Mouse (Mus musculus): Measurements from ENCODE around the gene Rgl1. TPM values are rescaled to one million over a fixed set of nuclear protein-coding genes. Genes with fewer than 3 reads are reported as not detected.

Gene Rgl1
- polyA plus RNA-seq (2012; rRNA removed; ENCODE audit: low replicate concordance), result 26.0 and 52.4 TPM in 2 replicates

DNA sequence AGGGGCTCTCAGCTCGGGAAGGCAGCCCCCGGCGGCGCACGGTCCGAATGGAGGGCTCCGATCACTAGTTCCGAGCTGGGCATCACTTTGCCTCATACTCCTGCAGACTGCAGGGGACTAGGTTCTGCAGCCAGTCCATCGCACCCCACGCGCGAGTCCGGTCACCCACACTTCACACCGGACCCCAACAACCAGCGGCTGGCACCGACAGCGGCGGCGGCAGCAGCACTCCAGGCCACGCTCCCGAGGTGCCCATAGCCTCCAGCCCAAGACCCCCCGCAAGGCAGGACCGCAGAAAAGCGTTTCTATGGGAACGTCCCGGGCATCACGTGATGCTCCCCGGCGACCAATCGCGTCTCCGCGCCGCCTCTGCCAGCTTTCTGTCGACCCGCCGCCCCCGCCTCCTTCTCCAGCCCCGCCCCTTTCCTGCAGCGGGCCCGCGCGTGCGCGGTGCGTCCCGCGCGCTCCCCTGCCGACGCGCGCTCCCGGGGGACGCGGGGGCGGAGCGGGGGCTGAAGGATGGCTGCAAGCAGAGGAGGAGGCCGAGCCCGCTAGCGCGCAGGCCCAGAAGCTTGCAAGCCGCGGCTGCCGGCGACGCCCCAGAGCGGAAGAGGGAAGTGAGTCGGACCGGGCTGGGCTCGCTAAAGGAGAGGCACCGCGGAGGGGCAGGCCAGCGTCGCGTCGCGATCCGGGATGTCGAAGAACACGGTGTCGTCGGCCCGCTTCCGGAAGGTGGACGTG lies at the start of gene Rgl1, which contains the start of gene Arpc5:
Rgl1 (minus strand) TSS at position 320 of the 741 bp plus-strand sequence.
Arpc5 (plus strand) TSS at position 511 of the 741 bp plus-strand sequence.

DNA sequence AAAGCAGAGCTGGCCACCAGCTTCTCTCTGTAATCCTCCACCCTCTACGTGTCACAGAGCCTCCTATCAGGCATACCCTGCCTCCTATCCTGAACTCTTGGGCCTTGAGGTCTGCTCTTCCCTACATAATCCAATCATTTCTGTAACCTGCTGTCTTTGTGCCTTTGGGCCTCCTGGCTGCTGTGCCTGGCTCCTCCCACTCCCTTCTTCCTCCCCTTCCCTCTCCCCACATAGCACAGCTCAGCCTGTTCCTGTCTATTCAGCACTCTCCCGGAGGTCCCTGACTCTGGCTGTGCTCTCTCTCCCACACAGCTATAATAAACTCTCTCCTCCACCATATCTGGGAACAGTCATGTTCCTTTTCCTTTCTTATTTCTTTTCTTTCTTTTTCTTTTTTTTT lies 33.7 kb upstream of the Rgl1 start, which contains the start of gene Ncf2:
Ncf2 (plus strand) TSS at position 298 of the 400 bp plus-strand sequence.

GRCm38 (mm10) chr1:152750312-152750965 lies 15.7 kb downstream of the Rgl1 start, which contains the start of gene Apobec4:
TSS of gene Apobec4 (plus strand) at chr1:152750551.

Other genes with a start within 250 kb of the Rgl1 start
- not detected in 2 replicates for gene Apobec4, start 15.8 kb downstream of the Rgl1 start, polyA plus RNA-seq (2012; rRNA removed; ENCODE audit: low replicate concordance)
- 64.0 and 92.6 TPM in 2 replicates for gene Arpc5, start 191 bp upstream of the Rgl1 start, polyA plus RNA-seq (2012; rRNA removed; ENCODE audit: low replicate concordance)
- 7.8 and 13.2 TPM in 2 replicates for gene Ncf2, start 33.8 kb upstream of the Rgl1 start, polyA plus RNA-seq (2012; rRNA removed; ENCODE audit: low replicate concordance)
- 33.1 and 45.1 TPM in 2 replicates for gene Smg7, start 136.3 kb upstream of the Rgl1 start, polyA plus RNA-seq (2012; rRNA removed; ENCODE audit: low replicate concordance)
- 1.8 and 2.0 TPM in 2 replicates for gene Nmnat2, start 188.6 kb upstream of the Rgl1 start, polyA plus RNA-seq (2012; rRNA removed; ENCODE audit: low replicate concordance)